Mouse (Mus musculus) lung, adult 18-20 months (tissue): ENCODE measurements around the gene Krtap15.

Experiments used
- DNase-seq, 2 experiments: peaks; one replicate each; pipeline ENCODE4 v3.0.0; 2022; ENCODE audit warnings: mixed read lengths in 2 of 2

Gene Krtap15

DNA sequence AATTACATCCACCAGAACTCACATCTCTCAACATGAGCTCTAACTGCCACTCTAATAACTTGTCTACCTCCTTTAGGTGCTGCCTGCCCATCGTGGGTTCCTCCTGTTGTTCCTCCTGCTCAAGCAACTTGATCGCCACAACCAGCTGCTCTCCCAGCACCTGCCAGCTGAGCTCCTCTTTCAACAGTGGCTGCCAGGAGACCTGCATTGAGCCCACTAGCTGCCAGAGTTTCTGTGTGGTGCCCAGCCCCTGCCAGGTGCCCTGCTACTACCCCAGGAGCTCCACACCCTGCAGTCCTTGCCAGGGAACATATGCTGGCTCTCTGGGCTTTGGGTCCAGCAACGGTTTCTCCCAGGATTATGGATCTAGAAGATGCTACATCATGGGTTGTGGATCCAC, at the start of gene Krtap15:
Gene Krtap15, plus strand, starts transcription at position 150 of the 400 bp plus-strand sequence.
- DNase-seq: no peak

- DNase-seq: no peak
Measured at GRCm38 (mm10) chr16:88774106-88774505, 45.9 kb upstream of the Krtap15 start, which contains the start of gene 2310057N15Rik. Gene 2310057N15Rik (minus strand): TSS chr16:88774206.

DNA sequence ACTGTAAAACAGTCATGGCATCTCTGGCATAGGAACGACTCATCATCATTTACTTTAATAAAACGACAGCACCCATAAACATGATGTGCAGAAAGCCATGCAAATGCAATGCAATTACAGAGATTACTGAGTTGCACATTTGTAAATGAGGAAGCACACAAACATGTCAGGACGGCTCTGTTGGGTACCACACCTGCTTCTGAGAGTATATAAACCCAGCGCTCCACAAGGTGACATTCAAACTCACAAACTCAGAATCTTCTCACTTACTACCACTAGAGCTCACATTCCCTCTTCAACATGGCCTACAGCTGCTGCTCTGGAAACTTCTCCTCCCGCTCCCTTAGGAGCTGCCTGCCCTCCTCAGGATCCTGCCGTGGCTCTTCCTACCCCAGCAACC, 42.4 kb upstream of the Krtap15 start, which contains the start of gene Gm5965:
Gene Gm5965, plus strand, starts transcription at position 301 of the 400 bp plus-strand sequence.
- no peak for DNase-seq

- DNase-seq: no peak
Measured at GRCm38 (mm10) chr16:88786786-88787185, 33.2 kb upstream of the Krtap15 start.

DNA sequence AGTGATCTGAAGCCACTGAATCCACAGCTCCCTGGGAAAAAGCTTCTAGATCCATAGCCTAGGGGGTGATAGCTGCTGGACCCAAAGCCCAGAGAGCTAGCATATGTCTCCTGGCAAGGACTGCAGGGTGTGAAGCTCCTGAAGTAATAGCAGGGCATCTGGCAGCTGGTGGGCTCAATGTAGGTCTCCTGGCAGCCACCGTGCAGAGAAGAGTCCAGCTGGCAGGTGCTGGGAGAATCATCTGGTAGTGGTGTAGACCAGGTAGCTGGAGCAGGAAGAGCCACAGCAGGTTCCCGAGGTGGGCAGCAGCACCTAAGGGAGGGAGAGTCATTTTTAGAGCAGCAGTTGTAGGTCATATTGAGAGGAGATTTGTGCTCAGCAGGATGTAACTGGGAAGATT, 8.2 kb upstream of the Krtap15 start, which contains the start of gene Gm20741:
Gene Gm20741, minus strand, starts transcription at position 394 of the 400 bp plus-strand sequence.
- DNase-seq: no peak

DNA sequence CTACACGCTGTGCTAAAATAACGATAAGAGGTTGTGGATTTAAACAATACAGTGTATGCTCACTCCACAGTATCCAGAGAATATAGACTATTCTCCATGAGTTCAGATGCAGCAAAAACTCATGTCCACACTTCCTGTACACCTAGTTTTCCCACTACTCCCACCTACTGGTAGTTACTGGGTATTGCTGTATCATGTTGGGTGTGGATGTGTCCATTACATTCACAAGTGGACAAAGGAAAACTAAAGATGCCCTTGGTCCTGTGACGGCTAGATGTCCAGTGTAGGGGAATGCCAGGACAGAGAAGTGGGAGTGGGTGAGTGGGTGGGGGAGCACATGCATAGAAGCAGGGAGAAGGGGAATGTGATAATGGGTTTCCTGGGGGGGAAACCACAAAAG, 3.7 kb downstream of the Krtap15 start:
- no peak for DNase-seq

DNA sequence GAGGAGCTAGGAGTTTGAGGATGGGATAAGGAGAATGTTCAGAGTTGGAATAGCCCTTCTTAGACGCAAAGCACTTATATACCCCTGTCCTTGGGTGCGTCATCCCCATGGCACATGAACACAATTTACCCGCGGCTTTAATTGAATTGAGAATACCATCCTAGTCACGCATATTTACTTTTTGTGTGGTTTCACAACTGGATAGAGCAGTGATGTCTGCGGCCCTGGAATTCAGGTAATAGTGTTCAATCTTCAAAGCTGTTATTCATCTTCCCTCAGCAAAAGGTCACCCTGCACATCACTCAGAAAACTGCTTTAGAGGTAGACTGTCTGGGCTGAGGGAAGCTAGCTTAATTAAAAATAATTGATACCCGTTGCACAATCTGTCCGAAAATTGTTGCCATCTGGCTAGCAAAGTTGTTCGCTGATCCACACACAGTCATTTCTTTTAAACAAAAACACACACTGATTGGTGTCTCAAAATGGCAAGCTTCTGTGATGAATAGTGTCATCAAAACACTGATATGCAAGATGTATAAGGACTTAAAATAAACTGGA, 6.2 kb downstream of the Krtap15 start, which contains the start of gene Krtap14:
Gene Krtap14, minus strand, starts transcription at position 51 of the 558 bp plus-strand sequence.
- DNase-seq: no peak

GRCm38 (mm10) chr16:88826978-88827377, 7.0 kb downstream of the Krtap15 start:
- DNase-seq: no peak

DNA sequence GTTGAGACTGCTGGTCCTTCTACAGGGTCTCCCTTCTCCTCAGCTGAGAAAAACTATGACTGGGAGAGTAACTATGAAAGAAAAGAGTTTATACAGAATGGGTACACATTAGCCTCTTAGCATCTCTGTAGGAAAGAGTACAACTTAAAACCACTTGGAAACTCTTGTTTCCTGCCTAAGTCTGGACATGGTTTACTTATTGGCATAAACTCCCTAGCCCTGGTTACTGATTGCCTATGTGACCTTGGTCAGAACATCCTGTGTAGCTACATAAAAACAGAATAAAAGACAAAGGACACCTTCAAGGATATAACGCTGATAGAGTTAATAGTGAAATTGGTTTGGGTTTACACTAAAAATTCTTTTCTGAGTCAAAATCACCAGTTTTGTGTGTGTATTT, 27.3 kb downstream of the Krtap15 start:
- DNase-seq: no peak

DNA sequence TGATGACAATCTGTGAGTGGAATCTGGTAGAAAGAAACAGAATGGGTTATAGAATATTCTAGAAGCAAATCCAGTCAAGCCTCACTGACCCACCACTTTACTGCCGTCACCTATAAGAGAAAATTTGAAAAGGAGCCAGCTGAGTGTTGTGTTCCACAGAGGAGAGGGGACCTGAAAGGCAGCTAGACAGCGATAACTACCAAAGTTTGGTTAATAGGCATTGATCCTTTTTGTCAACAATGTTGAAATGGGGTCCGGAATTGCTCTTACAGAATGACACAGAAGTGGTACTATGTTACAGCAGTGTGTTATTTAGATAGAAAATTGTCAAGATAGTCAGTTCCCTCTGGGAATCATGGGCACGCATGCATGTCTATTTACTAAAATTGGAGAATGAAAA, 28.5 kb downstream of the Krtap15 start:
- DNase-seq: no peak

DNA sequence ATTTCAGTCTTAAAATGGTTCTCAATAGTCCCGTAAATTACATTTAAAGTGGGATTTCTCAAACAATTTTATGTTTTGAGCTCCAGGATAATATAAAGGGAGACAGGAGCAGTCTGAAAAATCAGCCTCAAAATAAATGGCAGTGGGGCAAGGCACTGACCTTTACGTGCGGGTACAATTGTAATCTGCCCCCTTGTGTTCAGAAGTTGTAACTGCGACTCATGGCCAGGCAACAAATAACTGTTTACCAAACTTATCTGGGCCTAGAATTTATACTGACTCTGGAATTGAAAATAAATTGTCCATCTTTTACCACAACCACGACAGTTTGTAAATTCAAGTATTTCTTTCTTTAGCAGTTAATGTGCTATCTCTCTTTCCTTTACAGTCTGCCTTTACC, 31.4 kb downstream of the Krtap15 start:
- no peak for DNase-seq

- DNase-seq: no peak
Measured at GRCm38 (mm10) chr16:88864887-88865407, 44.9 kb downstream of the Krtap15 start.

DNA sequence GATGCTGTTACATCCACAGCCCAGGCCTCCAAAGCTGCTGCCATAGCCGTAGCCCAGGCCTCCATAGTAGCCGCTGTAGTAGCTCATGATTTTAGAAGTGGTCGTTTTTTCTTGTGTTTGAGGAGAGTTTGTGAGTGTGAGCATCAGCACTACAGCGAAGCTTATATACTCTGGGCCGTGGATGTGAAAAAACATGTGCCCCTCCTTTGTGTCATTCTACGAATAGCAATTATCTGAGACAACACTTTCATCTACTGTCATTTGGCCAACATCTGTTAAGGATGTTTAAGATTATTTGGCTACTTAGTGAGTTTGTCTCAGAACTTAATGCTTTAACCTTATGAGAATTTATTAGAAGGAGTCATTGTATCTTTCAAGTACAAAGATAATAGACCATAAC, 49.3 kb downstream of the Krtap15 start, which contains the start of gene Krtap19-1:
Gene Krtap19-1, minus strand, starts transcription at position 101 of the 400 bp plus-strand sequence.
- DNase-seq: no peak

DNA sequence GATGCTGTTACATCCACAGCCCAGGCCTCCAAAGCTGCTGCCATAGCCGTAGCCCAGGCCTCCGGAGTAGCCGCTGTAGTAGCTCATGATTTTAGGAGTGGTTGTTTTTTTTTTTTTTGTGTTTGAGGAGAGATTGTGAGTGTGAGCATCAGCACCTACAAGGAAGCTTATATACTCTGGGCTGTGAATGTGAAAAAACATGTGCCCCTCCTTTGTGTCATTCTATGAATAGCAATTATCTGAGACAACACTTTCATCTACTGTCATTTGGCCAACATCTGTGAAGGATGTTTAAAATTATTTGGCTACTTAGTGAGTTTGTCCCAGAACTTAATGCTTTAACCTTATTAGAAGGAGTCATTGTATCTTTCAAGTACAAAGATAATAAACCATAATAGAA, 54.2 kb downstream of the Krtap15 start, which contains the start of gene Krtap19-2:
Gene Krtap19-2, minus strand, starts transcription at position 101 of the 400 bp plus-strand sequence.
- no peak for DNase-seq

DNA sequence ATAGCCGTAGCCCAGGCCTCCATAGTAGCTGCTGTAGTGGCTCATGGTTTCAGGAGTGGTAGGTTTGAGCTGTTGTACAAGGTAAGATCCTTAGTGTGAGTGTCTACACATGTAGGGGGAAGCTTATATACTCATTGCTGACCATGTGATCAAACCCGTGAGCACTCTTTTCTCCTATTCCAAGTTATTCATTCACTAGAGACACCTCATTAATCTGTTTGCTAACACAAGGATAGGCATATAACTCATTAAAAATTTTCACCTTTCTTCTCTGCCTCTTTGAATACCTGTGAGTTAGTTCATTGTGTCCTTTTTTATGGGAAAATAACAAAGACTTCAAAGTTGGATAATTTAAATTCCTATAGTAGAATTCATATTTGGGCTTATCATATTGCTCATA, 57.9 kb downstream of the Krtap15 start, which contains the start of gene Krtap19-3:
Gene Krtap19-3, minus strand, starts transcription at position 101 of the 400 bp plus-strand sequence.
- no peak for DNase-seq
